Mouse (Mus musculus) bone marrow, adult 2 months (tissue): ENCODE data around the gene Bcas3.

Source experiments
- CTCF ChIP-seq: fragments of 200-500 bp; IDR thresholded peaks from 2 replicates; pipeline ENCODE4 v1.5.1; 2011; ENCODE audit warnings: low read length, control low read depth; ENCODE audit not compliant: control insufficient read depth, insufficient read depth
- POLR2A ChIP-seq: fragments of 200-500 bp; IDR thresholded peaks from 2 replicates; pipeline ENCODE4 v1.6.1; 2011; ENCODE audit warnings: low read depth, mild to moderate bottlenecking, control low read depth, low read length, borderline replicate concordance; ENCODE audit not compliant: control insufficient read depth

GRCm38 (mm10) chr11:85648893-85649292 lies 295.9 kb downstream of the Bcas3 start:
- TF ChIP-seq CTCF (no peak), POLR2A (no peak)
